Comparison of ENCODE assay signal across 17 mouse cellular contexts in genomic region chr12:30472743-30473472, GRCm38 (mm10).
"Had no signal": no experiment of that assay in that cellular context is flagged by ENCODE, and none has a peak within 500 bp of the region (broad histone marks: within the 10 kb centered on the region; RNA-seq: fewer than 3 reads in every experiment).

No protein-coding gene starts in this region.

- H3K9ac ChIP-seq: liver, embryonic 13.5 days; neural tube, embryonic 12.5 days; neural tube, embryonic 15.5 days; stomach, embryonic 15.5 days had no signal

- H3K27ac ChIP-seq: liver, embryonic 13.5 days; neural tube, embryonic 12.5 days; neural tube, embryonic 15.5 days; stomach, embryonic 15.5 days had no signal

- ATAC-seq: inflammation-experienced regulatory T-cells, adult 6 months; intestine, embryonic 16.5 days had no signal

- H3K9me3 ChIP-seq: liver, embryonic 13.5 days; neural tube, embryonic 15.5 days; stomach, embryonic 15.5 days had no signal

- H3K4me2 ChIP-seq: liver, embryonic 13.5 days; neural tube, embryonic 12.5 days; neural tube, embryonic 15.5 days; stomach, embryonic 15.5 days had no signal

- H3K36me3 ChIP-seq: liver, embryonic 13.5 days; neural tube, embryonic 12.5 days; neural tube, embryonic 15.5 days; stomach, embryonic 15.5 days had no signal

- DNase-seq: kidney, adult 18-20 months; kidney, postnatal 10 days; kidney, postnatal 36 days; left cerebral cortex, postnatal 4 days; liver, embryonic 13.5 days; lung, adult 2 months; lung, postnatal 14 days; lung, postnatal 4 days; retina, postnatal 1 day; right cerebral cortex, postnatal 25 days; spleen, adult 18-20 months; thymus, postnatal 25 days had no signal

- H3K4me1 ChIP-seq: liver, embryonic 13.5 days; neural tube, embryonic 12.5 days; neural tube, embryonic 15.5 days; stomach, embryonic 15.5 days had no signal

- H3K4me3 ChIP-seq: liver, embryonic 13.5 days; neural tube, embryonic 12.5 days; neural tube, embryonic 15.5 days; stomach, embryonic 15.5 days had no signal

- H3K27me3 ChIP-seq: liver, embryonic 13.5 days; neural tube, embryonic 12.5 days; neural tube, embryonic 15.5 days; stomach, embryonic 15.5 days had no signal
